Mouse (Mus musculus) midbrain, postnatal 0 days (tissue): Measurements from ENCODE around the gene Celf2. TPM values are rescaled to one million over a fixed set of nuclear protein-coding genes. Genes with fewer than 3 reads are reported as not detected.

Experiments
- ATAC-seq: fragments of 200-750 bp; cut with Nextera tagmentation; 2 replicates; pipeline ENCODE4 v1.8.0; 2017; ENCODE audit warnings: moderate number of reproducible peaks, mild to moderate bottlenecking, moderate TSS enrichment, moderate library complexity; ENCODE audit not compliant: low FRiP score
- DNase-seq: peaks from one replicate; pipeline ENCODE4 v3.0.0-alpha.2; 2015; ENCODE audit warnings: low spot score
- H3K27ac ChIP-seq: fragments of 300-500 bp; sonication (generic); 2 replicates; pipeline ENCODE4 v1.5.1; 2014; ENCODE audit warnings: low read depth, mild to moderate bottlenecking, low read length, mixed read lengths
- H3K27me3 ChIP-seq: fragments of 300-500 bp; sonication (generic); 2 replicates; pipeline ENCODE4 v1.6.1; 2014; ENCODE audit warnings: low read length, control low read depth, mixed read lengths; ENCODE audit not compliant: insufficient read depth
- H3K36me3 ChIP-seq: fragments of 300-500 bp; sonication (generic); 2 replicates; pipeline ENCODE4 v1.6.1; 2014; ENCODE audit warnings: low read length, control low read depth, mixed read lengths; ENCODE audit not compliant: insufficient read depth
- H3K4me1 ChIP-seq: fragments of 300-500 bp; sonication (generic); 2 replicates; pipeline ENCODE4 v1.6.1; 2014; ENCODE audit warnings: mild to moderate bottlenecking, control low read depth, antibody characterized with exemption, low read length, mixed read lengths; ENCODE audit not compliant: insufficient read depth
- H3K4me2 ChIP-seq: fragments of 300-500 bp; sonication (generic); 2 replicates; pipeline ENCODE4 v1.6.1; 2014; ENCODE audit warnings: low read depth, mild to moderate bottlenecking, low read length, mixed read lengths; ENCODE audit not compliant: poor library complexity, severe bottlenecking
- H3K4me3 ChIP-seq: fragments of 300-500 bp; sonication (generic); 2 replicates; pipeline ENCODE4 v1.5.1; 2014; ENCODE audit warnings: low read depth, mild to moderate bottlenecking, low read length, moderate library complexity
- H3K9ac ChIP-seq: fragments of 300-500 bp; sonication (generic); replicated peaks from 2 replicates; pipeline ENCODE4 v1.6.1; 2014; ENCODE audit warnings: mild to moderate bottlenecking, low read length, moderate library complexity, mixed read lengths; ENCODE audit not compliant: poor library complexity, severe bottlenecking
- H3K9me3 ChIP-seq: fragments of 300-500 bp; sonication (generic); 2 replicates; pipeline ENCODE4 v1.6.1; 2016; ENCODE audit warnings: low read length, control low read depth
- CTCF ChIP-seq: IDR thresholded peaks from 2 replicates; pipeline ENCODE4 v1.5.1; 2016; ENCODE audit warnings: antibody characterized with exemption, mild to moderate bottlenecking
- WGBS: fragments of 180-500 bp; shearing (Covaris S2); extraction: QIAGEN DNeasy Blood & Tissue Kit; methylation state at CpG from one replicate; pipeline ENCODE4 v1.1.7; 2014; 5-methylcytosine and 5-hydroxymethylcytosine counted together
- polyA plus RNA-seq: library from polyadenylated mRNA; unstranded; fragments of >200 nt; fragmentation: Nextera tagmentation; extraction: Ambion mirVana; gene quantifications from 2 replicates; pipeline ENCODE4 v1.2.1, GENCODE M21; 2015
- total RNA-seq: library from RNA; depleted of rRNA; stranded (reverse); fragments of >200 nt; gene quantifications from 2 replicates; pipeline ENCODE4 v1.2.3, GENCODE M21; 2014

The Celf2 gene
- total and polyA plus RNA-seq, 2 experiments from 2014 or later: 112 to 135 TPM

GRCm38 (mm10) chr2:6618856-6619255 is 890.5 kb downstream of the Celf2 start:
- Histone ChIP-seq H3K4me3 (no peak overlapping the region), H3K27ac (no peak overlapping the region)
- ATAC-seq: no peak

DNA sequence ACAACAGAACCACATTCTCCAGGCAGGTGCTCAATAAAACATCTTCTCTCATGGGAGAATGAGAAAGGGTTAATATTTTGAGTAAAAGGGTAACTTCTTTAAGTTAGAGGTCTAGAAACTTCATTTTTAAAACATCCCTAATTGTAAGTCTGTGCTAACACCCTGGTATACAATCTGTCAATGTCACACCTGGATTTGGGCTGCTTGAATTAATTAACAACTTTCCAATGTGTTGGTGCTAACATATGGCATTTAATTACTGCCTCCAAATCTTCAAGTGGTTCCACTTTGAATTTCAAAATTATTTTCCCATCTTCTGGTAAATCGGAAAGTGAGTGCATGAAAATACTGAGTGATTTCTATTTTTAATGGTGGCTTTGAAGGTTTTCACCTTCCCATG is 890.9 kb downstream of the Celf2 start:
- H3K9ac ChIP-seq: no peak overlapping the region
- H3K9me3 ChIP-seq: no peaks in the 10 kb centered on the region
- H3K4me2 ChIP-seq: no peak overlapping the region
- no peaks in the 10 kb centered on the region for H3K4me1 ChIP-seq
- no peak for TF ChIP-seq CTCF
- no peak overlapping the region for H3K27ac ChIP-seq
- WGBS: 89% methylated on average over 1 of the region's 1 CpGs
- H3K4me3 ChIP-seq: no peak overlapping the region
- H3K36me3 ChIP-seq: peaks cover 3% of the 10 kb centered on the region; the same call in 1 of the 2 replicates
- DNase-seq (no peak), ATAC-seq (no peak)
- H3K27me3 ChIP-seq: no peaks in the 10 kb centered on the region

More at GRCm38 (mm10) chr2:6618856-6619255, 890.5 kb downstream of the Celf2 start:
- Histone ChIP-seq H3K4me2 (no peak overlapping the region), H3K36me3 (peaks cover 3% of the 10 kb centered on the region; the same call in 1 of the 2 replicates), H3K9ac (no peak overlapping the region), H3K27me3 (no peaks in the 10 kb centered on the region), H3K9me3 (no peaks in the 10 kb centered on the region), H3K4me1 (no peaks in the 10 kb centered on the region)
- no peak for DNase-seq
- WGBS: 88% methylated on average over 3 of the region's 3 CpGs
- no peak for TF ChIP-seq CTCF

DNA sequence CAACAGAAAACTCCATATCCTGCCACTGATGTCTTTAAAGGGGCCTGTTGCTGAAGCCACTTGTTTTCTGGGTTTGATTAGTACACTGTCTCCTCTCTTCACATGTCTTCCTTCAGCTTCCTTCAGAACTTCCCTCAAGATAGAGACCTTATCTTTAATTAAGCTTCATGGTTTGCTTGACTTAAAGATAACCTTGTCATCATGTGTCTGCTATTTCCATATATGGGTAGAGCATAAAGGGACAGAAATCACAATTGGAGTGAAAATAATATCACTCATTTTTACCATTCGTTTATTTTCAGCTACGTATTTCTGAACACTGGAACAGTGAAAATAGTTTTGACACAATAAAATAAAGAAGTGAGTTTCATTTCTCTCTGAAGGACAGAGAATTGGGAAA is 905.0 kb downstream of the Celf2 start:
- ATAC-seq: no peak
- no peak overlapping the region for H3K27ac ChIP-seq
- WGBS: 95% methylated on average over 2 of the region's 2 CpGs
- H3K9me3 ChIP-seq: no peaks in the 10 kb centered on the region
- H3K4me3 ChIP-seq: no peak overlapping the region
- H3K4me2 ChIP-seq: no peak overlapping the region
- H3K36me3 ChIP-seq: 0 out of 2 replicates have a peak, but pooled peaks cover 2% of the 10 kb centered on the region
- H3K9ac ChIP-seq: no peak overlapping the region
- no peaks in the 10 kb centered on the region for H3K27me3 ChIP-seq
- H3K4me1 ChIP-seq: no peaks in the 10 kb centered on the region
- no peak for DNase-seq
- no peak for TF ChIP-seq CTCF

- no peak for ATAC-seq
- DNase-seq: no peak
- TF ChIP-seq CTCF: no peak
- Histone ChIP-seq H3K4me1 (no peaks in the 10 kb centered on the region), H3K4me3 (no peak overlapping the region), H3K9ac (no peak overlapping the region), H3K4me2 (no peak overlapping the region), H3K27ac (no peak overlapping the region), H3K36me3 (0 out of 2 replicates have a peak, but pooled peaks cover 2% of the 10 kb centered on the region), H3K27me3 (no peaks in the 10 kb centered on the region), H3K9me3 (no peaks in the 10 kb centered on the region)
- 81% methylated on average over 6 of the region's 6 CpGs for WGBS
Observed at GRCm38 (mm10) chr2:6603880-6604279, 905.5 kb downstream of the Celf2 start.

GRCm38 (mm10) chr2:6602163-6602562 is 907.2 kb downstream of the Celf2 start:
- no peak overlapping the region for H3K4me2 ChIP-seq
- ATAC-seq: no peak
- no peaks in the 10 kb centered on the region for H3K4me1 ChIP-seq
- TF ChIP-seq CTCF: no peak
- no peaks in the 10 kb centered on the region for H3K27me3 ChIP-seq
- H3K9ac ChIP-seq: no peak overlapping the region
- DNase-seq: no peak
- no peak overlapping the region for H3K27ac ChIP-seq
- 91% methylated on average over 4 of the region's 4 CpGs for WGBS
- no peak overlapping the region for H3K4me3 ChIP-seq
- H3K9me3 ChIP-seq: no peaks in the 10 kb centered on the region
- 0 out of 2 replicates have a peak, but pooled peaks cover 2% of the 10 kb centered on the region for H3K36me3 ChIP-seq

DNA sequence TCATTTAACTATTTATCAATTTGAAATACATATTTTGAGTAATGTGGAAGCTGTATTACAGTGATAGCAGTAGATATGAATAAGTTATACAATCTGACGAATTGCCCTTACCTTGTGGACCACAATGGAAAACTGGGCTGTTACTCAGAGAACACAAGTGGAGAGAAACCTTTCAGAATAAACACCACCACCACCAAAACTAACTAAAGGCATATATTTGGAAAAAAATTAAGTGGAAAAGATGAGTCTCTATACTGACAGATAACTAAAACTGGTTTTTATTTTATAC is 910.5 kb downstream of the Celf2 start:
- Histone ChIP-seq H3K27me3 (no peaks in the 10 kb centered on the region), H3K4me2 (no peak overlapping the region), H3K36me3 (peaks cover 5% of the 10 kb centered on the region; the same call in 1 of the 2 replicates), H3K9ac (no peak overlapping the region), H3K27ac (no peak overlapping the region), H3K4me1 (no peaks in the 10 kb centered on the region; the same call in 1 of the 2 replicates), H3K4me3 (no peak overlapping the region), H3K9me3 (no peaks in the 10 kb centered on the region)
- WGBS: 81% methylated on average over 1 of the region's 1 CpGs
- ATAC-seq: no peak
- no peak for DNase-seq
- no peak for TF ChIP-seq CTCF
